Mouse (Mus musculus) E14TG2a.4 (cell line): Measurements from ENCODE around the gene Spock2.

Experiments
- CTCF ChIP-seq: conservative IDR thresholded peaks from 2 replicates; pipeline ENCODE4 v1.5.1; 2014; ENCODE audit warnings: low read length
- NANOG ChIP-seq: IDR thresholded peaks from 2 replicates; pipeline ENCODE4 v1.6.1; 2014; ENCODE audit warnings: borderline replicate concordance, low read length, mixed read lengths

DNA sequence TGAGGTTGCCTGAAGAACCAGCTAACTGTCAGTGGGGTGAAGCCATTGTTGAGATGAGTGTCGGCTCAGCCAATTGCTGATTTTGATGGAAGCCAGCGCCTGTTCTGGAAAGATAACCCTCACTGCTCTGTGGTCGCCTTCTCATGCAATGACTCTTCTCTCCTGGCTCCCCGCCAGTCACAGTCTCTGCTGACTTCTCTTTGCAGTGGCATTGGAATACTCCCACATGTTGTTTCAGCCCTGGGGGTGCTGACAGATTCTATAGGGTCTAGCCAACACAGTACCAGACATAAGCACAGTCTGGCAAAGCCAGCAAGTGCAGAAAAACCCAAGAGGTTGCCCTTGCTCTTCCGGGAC lies 27.5 kb upstream of the Spock2 start:
- TF ChIP-seq CTCF: no peak
- no peak for TF ChIP-seq NANOG
